Mouse (Mus musculus): ENCODE measurements around the gene Klhl7. TPM values are rescaled to one million over a fixed set of nuclear protein-coding genes. Genes with fewer than 3 reads are reported as not detected.

The Klhl7 gene
- total and polyA plus RNA-seq, 2 experiments from 2014 or later = 123 to 149 TPM

GRCm38 (mm10) chr5:24076986-24077718 lies 23.3 kb upstream of the Klhl7 start:
- ATAC-seq (ENCODE audit: low FRiP score) = no peak; the same call in 1 of the 2 replicates
- peak; percentile 90 for DNase-seq (ENCODE audit: low spot score)
- H3K4me2 ChIP-seq (ENCODE audit: low read depth, low read length, poor library complexity, severe bottlenecking) = peak overlapping the region; percentile 47
- peak overlapping the region; percentile 36; the same call in 1 of the 2 replicates for H3K9ac ChIP-seq (replicated peaks; ENCODE audit: low read length, poor library complexity, severe bottlenecking)
- peak overlapping the region; percentile 18 for H3K4me3 ChIP-seq (ENCODE audit: low read depth, low read length)
- H3K4me1 ChIP-seq (ENCODE audit: insufficient read depth, low read length) = peaks cover 4% of the 10 kb centered on the region; the same call in 1 of the 2 replicates
- H3K27me3 ChIP-seq (ENCODE audit: insufficient read depth, low read length) = no peaks in the 10 kb centered on the region
- no peaks in the 10 kb centered on the region for H3K36me3 ChIP-seq (ENCODE audit: insufficient read depth, low read length)
- peak overlapping the region; percentile 72 for H3K27ac ChIP-seq (ENCODE audit: low read depth, low read length)
- H3K9me3 ChIP-seq (ENCODE audit: low read length) = no peaks in the 10 kb centered on the region
- WGBS = 3% methylated on average over 15 of the region's 15 CpGs
- peak; percentile 83 for TF ChIP-seq CTCF (IDR thresholded peaks at IDR 0.05)

GRCm38 (mm10) chr5:24077739-24078306 lies 22.6 kb upstream of the Klhl7 start:
- Histone ChIP-seq H3K4me2 (ENCODE audit: low read depth, low read length, poor library complexity, severe bottlenecking) (peak overlapping the region; percentile 47; the same call in 1 of the 2 replicates), H3K9me3 (ENCODE audit: low read length) (no peaks in the 10 kb centered on the region), H3K4me1 (ENCODE audit: insufficient read depth, low read length) (peaks cover 4% of the 10 kb centered on the region; the same call in 1 of the 2 replicates), H3K9ac (replicated peaks; ENCODE audit: low read length, poor library complexity, severe bottlenecking) (no peak overlapping the region; the same call in 1 of the 2 replicates), H3K27ac (ENCODE audit: low read depth, low read length) (no peak overlapping the region; the same call in 1 of the 2 replicates), H3K4me3 (ENCODE audit: low read depth, low read length) (no peak overlapping the region), H3K36me3 (ENCODE audit: insufficient read depth, low read length) (no peaks in the 10 kb centered on the region), H3K27me3 (ENCODE audit: insufficient read depth, low read length) (no peaks in the 10 kb centered on the region)
- DNase-seq (ENCODE audit: low spot score) (no peak), ATAC-seq (ENCODE audit: low FRiP score) (no peak)
- TF ChIP-seq CTCF (IDR thresholded peaks at IDR 0.05) = no peak
- WGBS = 13% methylated on average over 7 of the region's 7 CpGs

GRCm38 (mm10) chr5:24078420-24079179 lies 21.8 kb upstream of the Klhl7 start:
- ATAC-seq (ENCODE audit: low FRiP score) (no peak), DNase-seq (ENCODE audit: low spot score) (peak; percentile 46)
- Histone ChIP-seq H3K27me3 (ENCODE audit: insufficient read depth, low read length) (no peaks in the 10 kb centered on the region), H3K9me3 (ENCODE audit: low read length) (no peaks in the 10 kb centered on the region), H3K27ac (ENCODE audit: low read depth, low read length) (no peak overlapping the region), H3K9ac (replicated peaks; ENCODE audit: low read length, poor library complexity, severe bottlenecking) (no peak overlapping the region), H3K4me3 (ENCODE audit: low read depth, low read length) (no peak overlapping the region), H3K4me1 (ENCODE audit: insufficient read depth, low read length) (peaks cover 4% of the 10 kb centered on the region; the same call in 1 of the 2 replicates), H3K36me3 (ENCODE audit: insufficient read depth, low read length) (no peaks in the 10 kb centered on the region), H3K4me2 (ENCODE audit: low read depth, low read length, poor library complexity, severe bottlenecking) (no peak overlapping the region)
- TF ChIP-seq CTCF (IDR thresholded peaks at IDR 0.05) = peak; percentile 69
- 84% methylated on average over 7 of the region's 7 CpGs for WGBS

- Histone ChIP-seq H3K27me3 (ENCODE audit: insufficient read depth, low read length) (no peaks in the 10 kb centered on the region), H3K9me3 (ENCODE audit: low read length) (no peaks in the 10 kb centered on the region), H3K4me2 (ENCODE audit: low read depth, low read length, poor library complexity, severe bottlenecking) (no peak overlapping the region), H3K36me3 (ENCODE audit: insufficient read depth, low read length) (no peaks in the 10 kb centered on the region), H3K9ac (replicated peaks; ENCODE audit: low read length, poor library complexity, severe bottlenecking) (no peak overlapping the region), H3K4me3 (ENCODE audit: low read depth, low read length) (no peak overlapping the region), H3K4me1 (ENCODE audit: insufficient read depth, low read length) (peaks cover 4% of the 10 kb centered on the region; the same call in 1 of the 2 replicates), H3K27ac (ENCODE audit: low read depth, low read length) (no peak overlapping the region)
- 56% methylated on average over 6 of the region's 6 CpGs for WGBS
- DNase-seq (ENCODE audit: low spot score) = no peak
- no peak for ATAC-seq (ENCODE audit: low FRiP score)
- TF ChIP-seq CTCF (IDR thresholded peaks at IDR 0.05) = no peak
Measured at GRCm38 (mm10) chr5:24080826-24081225, 19.6 kb upstream of the Klhl7 start.

GRCm38 (mm10) chr5:24084835-24085234 lies 15.6 kb upstream of the Klhl7 start:
- WGBS = 77% methylated on average over 4 of the region's 4 CpGs
- Histone ChIP-seq H3K9me3 (ENCODE audit: low read length) (no peaks in the 10 kb centered on the region), H3K4me2 (ENCODE audit: low read depth, low read length, poor library complexity, severe bottlenecking) (no peak overlapping the region), H3K4me3 (ENCODE audit: low read depth, low read length) (no peak overlapping the region), H3K27ac (ENCODE audit: low read depth, low read length) (no peak overlapping the region), H3K36me3 (ENCODE audit: insufficient read depth, low read length) (no peaks in the 10 kb centered on the region), H3K27me3 (ENCODE audit: insufficient read depth, low read length) (no peaks in the 10 kb centered on the region), H3K9ac (replicated peaks; ENCODE audit: low read length, poor library complexity, severe bottlenecking) (no peak overlapping the region), H3K4me1 (ENCODE audit: insufficient read depth, low read length) (no peaks in the 10 kb centered on the region; the same call in 1 of the 2 replicates)
- DNase-seq (ENCODE audit: low spot score) (no peak), ATAC-seq (ENCODE audit: low FRiP score) (no peak)
- TF ChIP-seq CTCF (IDR thresholded peaks at IDR 0.05) = no peak

Measured in midbrain, postnatal 0 days (tissue).